Mouse (Mus musculus): ENCODE measurements around the gene Rcbtb2.

DNA sequence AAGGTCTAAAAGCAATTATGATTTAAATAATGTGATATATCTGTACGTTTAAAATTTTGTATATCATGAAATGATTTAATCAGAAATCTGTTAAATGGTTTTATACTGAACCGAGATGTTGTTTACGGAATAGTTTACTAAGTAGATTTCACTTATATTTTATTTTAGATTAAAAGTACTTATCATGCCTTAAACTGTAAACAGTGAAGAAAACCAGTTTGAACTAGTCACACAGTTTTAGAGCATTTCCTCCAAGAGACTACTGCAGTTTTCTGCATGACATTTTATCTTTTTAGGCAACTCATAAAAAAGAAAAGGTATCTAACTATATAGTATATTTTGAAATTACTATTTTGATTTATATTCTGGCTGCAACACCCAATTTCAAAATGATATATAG lies 117.0 kb downstream of the Rcbtb2 start:
- no peak for TF ChIP-seq POLR2A (IDR thresholded peaks at IDR 0.05; ENCODE audit: borderline replicate concordance, insufficient read depth, low read length)
- no peak for TF ChIP-seq CTCF (IDR thresholded peaks at IDR 0.05; ENCODE audit: borderline replicate concordance, insufficient read depth, low read depth, low read length)
